Mouse (Mus musculus): ENCODE data around the gene Aif1l.

Aif1l gene

DNA sequence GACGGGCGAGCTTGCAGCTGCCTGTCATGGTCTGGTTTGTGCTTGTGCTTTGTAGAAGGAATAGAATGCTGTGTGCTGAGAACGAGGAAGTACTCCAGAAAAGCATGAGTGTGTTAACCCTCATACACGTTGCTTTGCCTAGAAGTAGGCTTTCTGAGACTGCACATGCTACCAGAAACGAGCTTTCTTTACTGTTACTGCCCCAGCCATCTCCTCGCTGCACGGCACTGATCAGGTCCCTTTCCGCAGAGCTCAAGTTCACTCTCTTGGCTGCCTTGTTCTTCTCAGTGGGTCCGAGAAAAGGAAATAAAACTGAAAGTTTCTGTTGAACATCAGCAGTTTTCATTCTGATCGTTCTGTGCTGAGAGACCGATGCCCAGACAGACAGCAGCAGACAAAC lies 58.8 kb downstream of the Aif1l start:
- no peak for DNase-seq (ENCODE audit: low read depth, low spot score)

GRCm38 (mm10) chr2:32019704-32020103 lies 69.8 kb downstream of the Aif1l start:
- DNase-seq (ENCODE audit: low read depth, low spot score): no peak

- DNase-seq (ENCODE audit: low read depth, low spot score): no peak
Measured at GRCm38 (mm10) chr2:32020229-32020628, 70.3 kb downstream of the Aif1l start.

Data from brain, embryonic 18.5 days (tissue).